Mouse (Mus musculus) liver, embryonic 13.5 days (tissue): ENCODE data around the gene Brk1. TPM values are rescaled to one million over a fixed set of nuclear protein-coding genes. Genes with fewer than 3 reads are reported as not detected.

ENCODE experiments used
- ATAC-seq: fragments of 200-750 bp; cut with Nextera tagmentation; 2 replicates; pipeline ENCODE4 v1.8.0; 2017; ENCODE audit warnings: low read depth, mild to moderate bottlenecking, moderate number of reproducible peaks, moderate library complexity
- DNase-seq: peaks from one replicate; pipeline ENCODE4 v3.0.0; 2022
- H3K27ac ChIP-seq: fragments of 300-500 bp; sonication (generic); 2 replicates; pipeline ENCODE4 v1.5.1; 2015; ENCODE audit warnings: moderate library complexity, mild to moderate bottlenecking, inconsistent platforms
- H3K27me3 ChIP-seq: fragments of 300-500 bp; sonication (generic); 2 replicates; pipeline ENCODE4 v1.6.1; 2015; ENCODE audit warnings: mild to moderate bottlenecking, inconsistent platforms
- H3K36me3 ChIP-seq: fragments of 300-500 bp; sonication (generic); 2 replicates; pipeline ENCODE4 v1.6.1; 2015; ENCODE audit warnings: mild to moderate bottlenecking, inconsistent platforms
- H3K4me1 ChIP-seq: fragments of 300-500 bp; sonication (generic); replicated peaks from 2 replicates; pipeline ENCODE4 v1.6.1; 2015; ENCODE audit warnings: inconsistent platforms
- H3K4me2 ChIP-seq: fragments of 300-500 bp; sonication (generic); 2 replicates; pipeline ENCODE4 v1.6.1; 2015; ENCODE audit warnings: inconsistent platforms, mild to moderate bottlenecking, moderate library complexity
- H3K4me3 ChIP-seq: fragments of 300-500 bp; sonication (generic); replicated peaks from 2 replicates; pipeline ENCODE4 v1.5.1; 2015; ENCODE audit warnings: mild to moderate bottlenecking, inconsistent platforms
- H3K9ac ChIP-seq: fragments of 300-500 bp; sonication (generic); 2 replicates; pipeline ENCODE4 v1.6.1; 2015; ENCODE audit warnings: mild to moderate bottlenecking, inconsistent platforms
- H3K9me3 ChIP-seq: fragments of 300-500 bp; sonication (generic); replicated peaks from 2 replicates; pipeline ENCODE4 v1.6.1; 2016; ENCODE audit warnings: inconsistent platforms
- WGBS: fragments of 180-500 bp; shearing (Covaris S2); methylation state at CpG from one replicate; pipeline ENCODE4 v1.1.7; 2015; ENCODE audit not compliant: insufficient replicate concordance; 5-methylcytosine and 5-hydroxymethylcytosine counted together
- polyA plus RNA-seq: library from polyadenylated mRNA; unstranded; fragments of >200 nt; fragmentation: Nextera tagmentation; extraction: Ambion mirVana; gene quantifications from 2 replicates; pipeline ENCODE4 v1.2.1, GENCODE M21; 2015

Gene Brk1
- polyA plus RNA-seq, 1 experiment from 2014 or later = 101 TPM

GRCm38 (mm10) chr6:113649346-113650196 lies 45.0 kb downstream of the Brk1 start:
- Histone ChIP-seq H3K4me1 (peaks cover 49% of the 10 kb centered on the region), H3K9me3 (no peaks in the 10 kb centered on the region), H3K27ac (peak overlapping the region; percentile 19; the same call in 1 of the 2 replicates), H3K27me3 (no peaks in the 10 kb centered on the region), H3K36me3 (peaks cover 5% of the 10 kb centered on the region; the same call in 1 of the 2 replicates), H3K4me3 (no peak overlapping the region), H3K9ac (no peak overlapping the region), H3K4me2 (no peak overlapping the region)
- WGBS = 61% methylated on average over 7 of the region's 7 CpGs
- DNase-seq (no peak), ATAC-seq (no peak)

- Histone ChIP-seq H3K27me3 (no peaks in the 10 kb centered on the region), H3K9me3 (no peaks in the 10 kb centered on the region), H3K9ac (no peak overlapping the region), H3K27ac (peak overlapping the region; percentile 19; the same call in 1 of the 2 replicates), H3K4me2 (no peak overlapping the region), H3K4me3 (no peak overlapping the region), H3K4me1 (peaks cover 47% of the 10 kb centered on the region), H3K36me3 (peaks cover 5% of the 10 kb centered on the region; the same call in 1 of the 2 replicates)
- 0 out of 2 replicates have a peak, but pooled peaks have one; percentile 8 for ATAC-seq
- 51% methylated on average over 4 of the region's 4 CpGs for WGBS
- no peak for DNase-seq
Measured at GRCm38 (mm10) chr6:113650197-113650640, 45.6 kb downstream of the Brk1 start.

- DNase-seq (peak; percentile 25), ATAC-seq (peak; percentile 73)
- Histone ChIP-seq H3K4me2 (peak overlapping the region; percentile 29; the same call in 1 of the 2 replicates), H3K36me3 (peaks cover 5% of the 10 kb centered on the region; the same call in 1 of the 2 replicates), H3K9me3 (no peaks in the 10 kb centered on the region), H3K4me3 (no peak overlapping the region), H3K27ac (peak overlapping the region; percentile 25; the same call in 1 of the 2 replicates), H3K27me3 (no peaks in the 10 kb centered on the region), H3K4me1 (peaks cover 46% of the 10 kb centered on the region), H3K9ac (no peak overlapping the region)
- 35% methylated on average over 3 of the region's 3 CpGs for WGBS
Measured at GRCm38 (mm10) chr6:113651626-113652025, 47.1 kb downstream of the Brk1 start.

- H3K9ac ChIP-seq = no peak overlapping the region
- DNase-seq = no peak
- H3K36me3 ChIP-seq = peaks cover 3% of the 10 kb centered on the region; the same call in 1 of the 2 replicates
- no peaks in the 10 kb centered on the region for H3K9me3 ChIP-seq
- H3K4me3 ChIP-seq = no peak overlapping the region
- no peak overlapping the region for H3K4me2 ChIP-seq
- peaks cover 45% of the 10 kb centered on the region for H3K4me1 ChIP-seq
- H3K27me3 ChIP-seq = no peaks in the 10 kb centered on the region
- 82% methylated on average over 7 of the region's 7 CpGs for whole genome bisulfite sequencing
- ATAC-seq = no peak
- H3K27ac ChIP-seq = no peak overlapping the region
Measured at GRCm38 (mm10) chr6:113653551-113653950, 49.0 kb downstream of the Brk1 start.

- Histone ChIP-seq H3K27me3 (no peaks in the 10 kb centered on the region), H3K4me3 (no peak overlapping the region), H3K9me3 (no peaks in the 10 kb centered on the region), H3K4me1 (peaks cover 41% of the 10 kb centered on the region), H3K4me2 (no peak overlapping the region), H3K27ac (no peak overlapping the region), H3K9ac (no peak overlapping the region), H3K36me3 (no peaks in the 10 kb centered on the region)
- ATAC-seq = no peak
- no peak for DNase-seq
- WGBS = 31% methylated on average over 8 of the region's 8 CpGs
Measured at GRCm38 (mm10) chr6:113654102-113654501, 49.5 kb downstream of the Brk1 start.

- H3K27me3 ChIP-seq = no peaks in the 10 kb centered on the region
- no peak overlapping the region for H3K27ac ChIP-seq
- H3K36me3 ChIP-seq = no peaks in the 10 kb centered on the region
- no peak overlapping the region for H3K4me3 ChIP-seq
- ATAC-seq (no peak), DNase-seq (no peak)
- no peak overlapping the region for H3K9ac ChIP-seq
- 65% methylated on average over 16 of the region's 16 CpGs for WGBS
- no peaks in the 10 kb centered on the region for H3K9me3 ChIP-seq
- H3K4me1 ChIP-seq = peaks cover 41% of the 10 kb centered on the region
- no peak overlapping the region for H3K4me2 ChIP-seq
Measured at GRCm38 (mm10) chr6:113654753-113655397, 50.3 kb downstream of the Brk1 start.

GRCm38 (mm10) chr6:113655475-113655874 lies 50.9 kb downstream of the Brk1 start:
- WGBS = 83% methylated on average over 3 of the region's 3 CpGs
- Histone ChIP-seq H3K9me3 (no peaks in the 10 kb centered on the region), H3K36me3 (no peaks in the 10 kb centered on the region), H3K4me2 (no peak overlapping the region), H3K27ac (no peak overlapping the region), H3K4me3 (no peak overlapping the region), H3K4me1 (peaks cover 38% of the 10 kb centered on the region), H3K9ac (no peak overlapping the region), H3K27me3 (no peaks in the 10 kb centered on the region)
- DNase-seq (no peak), ATAC-seq (no peak)

- H3K9ac ChIP-seq = no peak overlapping the region
- H3K27ac ChIP-seq = 0 out of 2 replicates have a peak overlapping the region, but pooled peaks have one; percentile 26
- peaks cover 38% of the 10 kb centered on the region for H3K4me1 ChIP-seq
- H3K27me3 ChIP-seq = no peaks in the 10 kb centered on the region
- H3K4me3 ChIP-seq = no peak overlapping the region
- no peak overlapping the region for H3K4me2 ChIP-seq
- no peaks in the 10 kb centered on the region for H3K36me3 ChIP-seq
- ATAC-seq = peak; percentile 37; the same call in 1 of the 2 replicates
- no peaks in the 10 kb centered on the region for H3K9me3 ChIP-seq
- DNase-seq = no peak
- 76% methylated on average over 6 of the region's 6 CpGs for WGBS
Measured at GRCm38 (mm10) chr6:113656847-113657246, 52.3 kb downstream of the Brk1 start.

GRCm38 (mm10) chr6:113658226-113658625 lies 53.7 kb downstream of the Brk1 start:
- Histone ChIP-seq H3K36me3 (peaks cover 4% of the 10 kb centered on the region; the same call in 1 of the 2 replicates), H3K4me3 (no peak overlapping the region), H3K27me3 (no peaks in the 10 kb centered on the region), H3K27ac (no peak overlapping the region), H3K9me3 (peaks cover 4% of the 10 kb centered on the region), H3K9ac (no peak overlapping the region), H3K4me1 (peaks cover 30% of the 10 kb centered on the region), H3K4me2 (no peak overlapping the region)
- 33% methylated on average over 3 of the region's 3 CpGs for WGBS
- DNase-seq = no peak
- no peak for ATAC-seq

GRCm38 (mm10) chr6:113659648-113660491 lies 55.3 kb downstream of the Brk1 start:
- DNase-seq (no peak), ATAC-seq (no peak)
- H3K27ac ChIP-seq = no peak overlapping the region
- H3K4me1 ChIP-seq = peaks cover 28% of the 10 kb centered on the region
- peaks cover 4% of the 10 kb centered on the region for H3K9me3 ChIP-seq
- WGBS = 56% methylated on average over 8 of the region's 8 CpGs
- no peak overlapping the region for H3K4me2 ChIP-seq
- H3K36me3 ChIP-seq = peaks cover 4% of the 10 kb centered on the region; the same call in 1 of the 2 replicates
- no peak overlapping the region for H3K4me3 ChIP-seq
- H3K27me3 ChIP-seq = no peaks in the 10 kb centered on the region
- H3K9ac ChIP-seq = no peak overlapping the region
